ENCODE assay signal across 16 mouse cellular contexts in the genomic region with DNA sequence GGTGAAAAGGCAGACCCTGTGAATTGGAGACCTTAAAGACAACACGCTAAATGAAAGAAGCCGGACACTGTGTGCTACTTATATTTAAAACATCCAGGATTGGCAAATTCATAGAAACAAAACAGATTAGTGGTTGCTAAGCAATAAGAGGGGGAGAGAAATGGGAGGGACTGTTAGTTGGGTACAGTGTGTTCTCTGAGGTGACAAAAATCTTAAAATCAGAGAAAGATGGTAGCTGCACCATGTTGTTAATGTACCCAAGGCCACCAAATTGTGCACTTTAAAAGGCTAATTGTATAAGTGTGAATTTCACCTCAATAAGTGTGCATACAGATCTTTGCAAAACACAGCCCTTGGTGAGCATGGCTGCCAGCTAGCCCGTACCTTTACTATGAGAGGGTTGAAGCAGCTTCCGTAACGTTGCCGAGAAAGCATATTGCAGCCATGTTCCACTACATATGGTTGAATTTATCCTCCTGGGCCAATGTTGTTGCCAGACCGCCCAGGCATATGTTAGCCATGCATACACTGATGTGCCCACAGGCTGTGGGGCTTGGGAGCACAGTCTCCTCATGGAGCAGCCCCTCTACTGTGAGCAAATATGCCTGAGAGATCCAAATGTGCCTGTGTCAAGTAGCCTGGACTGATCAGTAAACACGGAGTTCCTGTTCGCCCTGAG. TPM values are rescaled to one million over a fixed set of nuclear protein-coding genes. Genes with fewer than 3 reads are reported as not detected.
"Had no signal": no experiment of that assay in that cellular context is flagged by ENCODE, and none has a peak within 500 bp of the region (broad histone marks: within the 10 kb centered on the region; RNA-seq: fewer than 3 reads in every experiment).

No protein-coding gene starts in this region.

- H3K4me2 ChIP-seq: limb, embryonic 13.5 days; midbrain, embryonic 13.5 days; neural tube, embryonic 15.5 days; stomach, embryonic 15.5 days had no signal

- H3K27me3 ChIP-seq: limb, embryonic 13.5 days; midbrain, embryonic 13.5 days; neural tube, embryonic 15.5 days; stomach, embryonic 15.5 days had no signal

- DNase-seq: kidney, adult 11 months; kidney, adult 9 months; kidney, postnatal 36 days; left cerebral cortex, postnatal 4 days; lung, postnatal 10 days; right cerebral cortex, postnatal 4 days; thymus, adult 2 months; thymus, postnatal 25 days had no signal

- H3K4me1 ChIP-seq: limb, embryonic 13.5 days; midbrain, embryonic 13.5 days; neural tube, embryonic 15.5 days; stomach, embryonic 15.5 days had no signal

- ATAC-seq: midbrain, embryonic 13.5 days had no signal

- H3K9ac ChIP-seq: limb, embryonic 13.5 days; liver, embryonic 14.5 days; midbrain, embryonic 13.5 days; neural tube, embryonic 15.5 days; stomach, embryonic 15.5 days had no signal

- H3K36me3 ChIP-seq: limb, embryonic 13.5 days; midbrain, embryonic 13.5 days; neural tube, embryonic 15.5 days; stomach, embryonic 15.5 days had no signal

- H3K9me3 ChIP-seq: limb, embryonic 13.5 days; midbrain, embryonic 13.5 days; neural tube, embryonic 15.5 days; stomach, embryonic 15.5 days had no signal

- H3K27ac ChIP-seq: kidney, postnatal 0 days; limb, embryonic 13.5 days; liver, embryonic 14.5 days; midbrain, embryonic 13.5 days; neural tube, embryonic 15.5 days; stomach, embryonic 15.5 days had no signal

- H3K4me3 ChIP-seq: limb, embryonic 13.5 days; midbrain, embryonic 13.5 days; myocyte; neural tube, embryonic 15.5 days; stomach, embryonic 15.5 days had no signal

RNA-seq across cellular contexts. Expression of gene Fmod, which starts 12.6 kb away (rescaled TPM):
- total RNA-seq: megakaryocyte-erythroid progenitor cell, adult 5-6 weeks had no signal
